Mouse (Mus musculus): ENCODE results near the gene Hus1.

DNA sequence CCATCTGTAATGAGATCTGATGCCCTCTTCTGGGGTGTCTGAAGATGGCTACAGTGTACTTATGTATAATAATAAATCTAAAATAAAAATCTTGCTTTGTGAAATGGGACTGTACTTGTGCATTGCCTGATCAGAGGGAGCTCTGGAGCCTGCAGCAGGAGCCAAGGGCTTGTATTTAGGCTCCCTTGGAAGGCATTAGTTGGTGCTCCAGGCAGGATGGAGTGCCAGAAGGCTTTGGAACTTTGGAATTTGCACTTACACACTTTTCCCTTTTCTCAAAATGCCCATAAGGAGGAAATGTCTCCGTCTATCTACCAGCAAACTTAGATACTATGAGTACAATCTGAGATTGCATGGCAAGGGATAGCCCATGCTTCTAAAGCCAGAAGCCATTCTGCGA, 35.6 kb upstream of the Hus1 start:
- TF ChIP-seq CTCF (IDR thresholded peaks at IDR 0.05), result 0 out of 2 replicates have a peak, but pooled peaks have one; percentile 10
- no peak for TF ChIP-seq POLR2A (IDR thresholded peaks at IDR 0.05; ENCODE audit: insufficient read depth, low read depth, low read length)
